Mouse (Mus musculus) kidney, postnatal 14 days (tissue): ENCODE data around the gene Gm13090.

Experiments
- DNase-seq: peaks from one replicate; pipeline ENCODE4 v3.0.0; 2022; ENCODE audit warnings: mixed read lengths

Gene Gm13090

GRCm38 (mm10) chr4:151103646-151104045, 14.3 kb downstream of the Gm13090 start:
- no peak for DNase-seq

GRCm38 (mm10) chr4:151104147-151104546, 14.8 kb downstream of the Gm13090 start:
- DNase-seq = no peak

- DNase-seq = no peak
Measured at GRCm38 (mm10) chr4:151105886-151106285, 16.5 kb downstream of the Gm13090 start.

- no peak for DNase-seq
Measured at GRCm38 (mm10) chr4:151106468-151106867, 17.1 kb downstream of the Gm13090 start.

GRCm38 (mm10) chr4:151107131-151108001, 18.0 kb downstream of the Gm13090 start:
- DNase-seq = peak; percentile 6

- peak; percentile 91 for DNase-seq
Measured at GRCm38 (mm10) chr4:151108028-151108771, 18.8 kb downstream of the Gm13090 start.

GRCm38 (mm10) chr4:151108834-151109241, 19.5 kb downstream of the Gm13090 start:
- no peak for DNase-seq

GRCm38 (mm10) chr4:151111226-151111625, 21.9 kb downstream of the Gm13090 start:
- DNase-seq = no peak

- DNase-seq = no peak
Measured at GRCm38 (mm10) chr4:151114574-151114973, 25.2 kb downstream of the Gm13090 start.

- DNase-seq = no peak
Measured at GRCm38 (mm10) chr4:151118883-151119282, 29.5 kb downstream of the Gm13090 start.

- DNase-seq = no peak
Measured at GRCm38 (mm10) chr4:151127636-151128548, 38.5 kb downstream of the Gm13090 start.

- DNase-seq = peak; percentile 45
Measured at GRCm38 (mm10) chr4:151128641-151129541, 39.5 kb downstream of the Gm13090 start.

GRCm38 (mm10) chr4:151129725-151130557, 40.6 kb downstream of the Gm13090 start:
- no peak for DNase-seq

- no peak for DNase-seq
Measured at GRCm38 (mm10) chr4:151130756-151131490, 41.6 kb downstream of the Gm13090 start.

- DNase-seq = no peak
Measured at GRCm38 (mm10) chr4:151132493-151132892, 43.1 kb downstream of the Gm13090 start.

GRCm38 (mm10) chr4:151133760-151134159, 44.4 kb downstream of the Gm13090 start:
- DNase-seq = no peak

- DNase-seq = no peak
Measured at GRCm38 (mm10) chr4:151135491-151135890, 46.1 kb downstream of the Gm13090 start.

GRCm38 (mm10) chr4:151137701-151138100, 48.3 kb downstream of the Gm13090 start:
- no peak for DNase-seq

GRCm38 (mm10) chr4:151138135-151138534, 48.8 kb downstream of the Gm13090 start:
- peak; percentile 20 for DNase-seq

- DNase-seq = no peak
Measured at GRCm38 (mm10) chr4:151138586-151138985, 49.2 kb downstream of the Gm13090 start.
